Mouse (Mus musculus) midbrain, embryonic 14.5 days (tissue): ENCODE results near the gene Coa4. TPM values are rescaled to one million over a fixed set of nuclear protein-coding genes. Genes with fewer than 3 reads are reported as not detected.

Experiments used
- ATAC-seq: fragments of 200-750 bp; cut with Nextera tagmentation; 2 replicates; pipeline ENCODE4 v1.8.0; 2017; ENCODE audit warnings: moderate number of reproducible peaks, moderate library complexity; ENCODE audit not compliant: low FRiP score, low TSS enrichment
- DNase-seq: peaks from one replicate; pipeline ENCODE4 v3.0.0-alpha.2; 2015
- H3K27ac ChIP-seq: fragments of 300-500 bp; sonication (generic); replicated peaks from 2 replicates; pipeline ENCODE4 v1.5.1; 2014; ENCODE audit warnings: mild to moderate bottlenecking, low read depth, low read length, moderate library complexity
- H3K27me3 ChIP-seq: fragments of 300-500 bp; sonication (generic); 2 replicates; pipeline ENCODE4 v1.6.1; 2014; ENCODE audit warnings: low read length, control low read depth, mixed read lengths; ENCODE audit not compliant: control insufficient read depth, insufficient read depth
- H3K36me3 ChIP-seq: fragments of 300-500 bp; sonication (generic); 2 replicates; pipeline ENCODE4 v1.6.1; 2014; ENCODE audit warnings: low read length, control low read depth; ENCODE audit not compliant: control insufficient read depth, insufficient read depth
- H3K4me1 ChIP-seq: fragments of 300-500 bp; sonication (generic); 2 replicates; pipeline ENCODE4 v1.6.1; 2014; ENCODE audit warnings: mild to moderate bottlenecking, antibody characterized with exemption, low read length, control low read depth; ENCODE audit not compliant: control insufficient read depth, insufficient read depth
- H3K4me2 ChIP-seq: fragments of 300-500 bp; sonication (generic); 2 replicates; pipeline ENCODE4 v1.6.1; 2014; ENCODE audit warnings: mild to moderate bottlenecking, low read length, moderate library complexity
- H3K4me3 ChIP-seq: fragments of 300-500 bp; sonication (generic); replicated peaks from 2 replicates; pipeline ENCODE4 v1.5.1; 2014; ENCODE audit warnings: low read depth, low read length
- H3K9ac ChIP-seq: fragments of 300-500 bp; sonication (generic); replicated peaks from 2 replicates; pipeline ENCODE4 v1.6.1; 2014; ENCODE audit warnings: mild to moderate bottlenecking, low read length, moderate library complexity
- H3K9me3 ChIP-seq: fragments of 300-500 bp; sonication (generic); 2 replicates; pipeline ENCODE4 v1.6.1; 2016; ENCODE audit warnings: low read length, control low read depth, mixed read lengths; ENCODE audit not compliant: control insufficient read depth
- WGBS: fragments of 180-500 bp; shearing (Covaris S2); extraction: QIAGEN DNeasy Blood & Tissue Kit; methylation state at CpG from one replicate; pipeline ENCODE4 v1.1.7; 2014; 5-methylcytosine and 5-hydroxymethylcytosine counted together
- polyA plus RNA-seq: library from polyadenylated mRNA; unstranded; fragments of >200 nt; fragmentation: Nextera tagmentation; extraction: Ambion mirVana; gene quantifications from 2 replicates; pipeline ENCODE4 v1.2.1, GENCODE M21; 2014

Gene Coa4
- polyA plus RNA-seq, 1 experiment from 2014 or later, result 16.6 TPM

- Histone ChIP-seq H3K27ac (peak overlapping the region; percentile 72), H3K9me3 (no peaks in the 10 kb centered on the region), H3K4me1 (peaks cover 17% of the 10 kb centered on the region), H3K4me3 (no peak overlapping the region), H3K36me3 (no peaks in the 10 kb centered on the region), H3K27me3 (no peaks in the 10 kb centered on the region; the same call in 1 of the 2 replicates), H3K4me2 (peak overlapping the region; percentile 23), H3K9ac (no peak overlapping the region; the same call in 1 of the 2 replicates)
- DNase-seq, result peak; percentile 80
- 29% methylated on average over 11 of the region's 11 CpGs for WGBS
- ATAC-seq, result peak; percentile 68; the same call in 1 of the 2 replicates
These were observed 41.2 kb upstream of the Coa4 start for GRCm38 (mm10) chr7:100495581-100496251.

- H3K4me1 ChIP-seq, result peaks cover 17% of the 10 kb centered on the region
- WGBS, result 86% methylated on average over 6 of the region's 6 CpGs
- no peaks in the 10 kb centered on the region for H3K36me3 ChIP-seq
- peak overlapping the region; percentile 23; the same call in 1 of the 2 replicates for H3K4me2 ChIP-seq
- H3K9ac ChIP-seq, result no peak overlapping the region
- H3K9me3 ChIP-seq, result no peaks in the 10 kb centered on the region
- DNase-seq (no peak), ATAC-seq (no peak)
- H3K4me3 ChIP-seq, result no peak overlapping the region
- peak overlapping the region; percentile 72 for H3K27ac ChIP-seq
- H3K27me3 ChIP-seq, result no peaks in the 10 kb centered on the region; the same call in 1 of the 2 replicates
These were observed 40.5 kb upstream of the Coa4 start for GRCm38 (mm10) chr7:100496371-100496770.

DNA sequence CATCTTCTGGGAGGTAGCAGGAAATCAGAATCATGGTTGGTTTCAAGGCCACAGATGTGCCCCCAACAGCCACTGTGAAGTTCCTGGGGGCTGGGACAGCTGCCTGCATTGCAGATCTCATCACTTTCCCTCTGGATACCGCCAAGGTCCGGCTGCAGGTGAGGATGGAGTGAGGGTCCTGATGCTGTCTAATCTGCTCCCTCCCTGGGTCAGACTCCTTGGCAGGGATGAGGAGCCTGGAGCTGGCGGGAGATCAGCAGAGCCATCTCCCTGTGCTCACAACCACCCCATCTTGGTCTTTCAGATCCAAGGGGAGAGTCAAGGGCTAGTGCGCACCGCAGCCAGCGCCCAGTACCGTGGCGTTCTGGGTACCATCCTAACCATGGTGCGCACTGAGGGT lies 40.1 kb upstream of the Coa4 start:
- H3K4me1 ChIP-seq, result peaks cover 17% of the 10 kb centered on the region
- 98% methylated on average over 9 of the region's 9 CpGs for WGBS
- H3K36me3 ChIP-seq, result no peaks in the 10 kb centered on the region
- H3K9ac ChIP-seq, result no peak overlapping the region
- no peak overlapping the region for H3K4me3 ChIP-seq
- no peak for DNase-seq
- no peak overlapping the region for H3K4me2 ChIP-seq
- ATAC-seq, result no peak
- H3K27me3 ChIP-seq, result no peaks in the 10 kb centered on the region; the same call in 1 of the 2 replicates
- H3K27ac ChIP-seq, result no peak overlapping the region
- H3K9me3 ChIP-seq, result no peaks in the 10 kb centered on the region

DNA sequence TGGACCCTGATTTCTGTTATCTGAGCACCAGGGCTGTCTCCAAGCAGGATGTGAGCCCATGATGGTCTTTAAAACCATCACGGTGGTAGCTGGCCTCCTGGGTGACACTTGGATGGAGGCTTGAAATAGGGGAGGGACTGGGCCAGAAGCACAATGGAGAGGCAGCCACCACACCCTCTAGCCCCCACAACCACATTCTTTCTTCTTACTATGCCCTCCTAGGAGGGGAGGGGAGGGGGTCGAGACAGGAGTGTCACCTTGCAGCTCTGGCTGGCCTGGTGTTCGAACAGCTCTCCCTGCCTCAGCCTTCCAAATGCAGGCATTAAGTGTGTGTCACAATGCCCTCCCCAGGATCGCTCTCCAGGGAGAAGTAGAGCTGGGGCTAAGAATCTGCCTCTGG lies 39.5 kb upstream of the Coa4 start:
- ATAC-seq (no peak), DNase-seq (no peak)
- no peak overlapping the region for H3K9ac ChIP-seq
- WGBS, result 80% methylated on average over 4 of the region's 4 CpGs
- no peak overlapping the region for H3K4me3 ChIP-seq
- H3K27me3 ChIP-seq, result no peaks in the 10 kb centered on the region; the same call in 1 of the 2 replicates
- H3K4me2 ChIP-seq, result no peak overlapping the region
- H3K9me3 ChIP-seq, result no peaks in the 10 kb centered on the region
- no peak overlapping the region for H3K27ac ChIP-seq
- H3K36me3 ChIP-seq, result no peaks in the 10 kb centered on the region
- peaks cover 17% of the 10 kb centered on the region for H3K4me1 ChIP-seq

DNA sequence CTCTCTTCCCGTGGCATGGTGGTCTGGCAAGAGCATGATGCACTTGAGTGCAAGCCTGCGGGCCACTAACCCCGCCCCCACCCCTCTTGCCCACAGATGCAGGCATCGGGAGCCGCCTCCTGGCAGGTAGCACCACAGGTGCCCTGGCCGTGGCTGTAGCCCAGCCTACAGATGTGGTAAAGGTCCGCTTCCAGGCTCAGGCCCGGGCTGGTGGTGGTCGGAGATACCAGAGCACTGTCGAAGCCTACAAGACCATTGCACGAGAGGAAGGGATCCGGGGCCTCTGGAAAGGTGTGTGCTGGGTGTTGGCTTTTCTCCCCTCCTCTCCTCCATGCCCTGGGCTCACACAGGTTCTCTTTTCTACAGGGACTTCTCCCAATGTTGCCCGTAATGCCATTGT lies 38.9 kb upstream of the Coa4 start:
- Histone ChIP-seq H3K9ac (no peak overlapping the region), H3K4me3 (no peak overlapping the region), H3K4me2 (no peak overlapping the region), H3K9me3 (no peaks in the 10 kb centered on the region), H3K27ac (no peak overlapping the region), H3K27me3 (no peaks in the 10 kb centered on the region), H3K36me3 (no peaks in the 10 kb centered on the region), H3K4me1 (peaks cover 14% of the 10 kb centered on the region)
- WGBS, result 95% methylated on average over 13 of the region's 13 CpGs
- ATAC-seq, result no peak
- DNase-seq, result no peak

GRCm38 (mm10) chr7:100499465-100499864 lies 37.4 kb upstream of the Coa4 start:
- no peak overlapping the region for H3K4me3 ChIP-seq
- H3K27me3 ChIP-seq, result no peaks in the 10 kb centered on the region
- DNase-seq (no peak), ATAC-seq (no peak)
- H3K27ac ChIP-seq, result no peak overlapping the region
- H3K9ac ChIP-seq, result no peak overlapping the region
- H3K9me3 ChIP-seq, result no peaks in the 10 kb centered on the region
- H3K4me1 ChIP-seq, result peaks cover 12% of the 10 kb centered on the region
- no peak overlapping the region for H3K4me2 ChIP-seq
- H3K36me3 ChIP-seq, result no peaks in the 10 kb centered on the region

DNA sequence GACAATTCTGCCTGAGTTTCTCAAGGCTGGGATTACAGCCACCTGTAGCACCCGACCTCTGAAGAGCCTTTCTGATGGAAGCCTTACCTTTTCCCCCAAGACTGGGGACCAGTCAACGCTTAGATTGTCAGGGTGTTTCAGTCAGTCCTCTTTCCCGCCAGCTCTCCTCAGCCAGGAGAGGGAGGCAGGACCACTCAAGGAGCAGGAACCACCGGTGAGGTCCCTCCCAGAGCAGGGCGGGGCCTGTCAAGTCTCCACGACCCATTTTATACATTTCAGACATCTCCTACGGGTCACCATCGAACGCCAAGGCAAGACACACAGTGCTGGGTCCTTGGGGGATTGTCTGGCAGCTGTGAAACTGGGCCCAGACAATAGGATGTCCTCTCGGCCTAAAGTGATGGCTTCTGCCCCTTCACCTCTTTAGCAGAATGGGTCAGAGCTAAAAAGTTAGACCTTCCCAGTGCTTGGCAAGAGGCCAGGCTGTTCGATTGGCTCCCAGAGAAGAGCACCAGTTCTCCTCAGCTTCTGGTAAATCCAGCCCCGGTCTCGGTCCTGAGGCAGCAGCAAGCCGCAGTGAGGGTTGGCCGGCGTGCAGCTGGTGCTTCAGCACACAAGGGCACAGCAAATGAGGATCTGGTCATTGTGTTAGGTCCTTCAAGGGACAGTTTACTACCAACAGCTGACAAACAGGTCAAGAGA lies 36.4 kb upstream of the Coa4 start:
- DNase-seq (no peak), ATAC-seq (no peak)
- Histone ChIP-seq H3K27me3 (no peaks in the 10 kb centered on the region), H3K27ac (no peak overlapping the region), H3K4me3 (no peak overlapping the region), H3K36me3 (no peaks in the 10 kb centered on the region), H3K4me1 (peaks cover 7% of the 10 kb centered on the region), H3K9me3 (no peaks in the 10 kb centered on the region), H3K4me2 (no peak overlapping the region), H3K9ac (no peak overlapping the region)
- WGBS, result 73% methylated on average over 16 of the region's 16 CpGs

- no peak overlapping the region for H3K9ac ChIP-seq
- 78% methylated on average over 6 of the region's 6 CpGs for WGBS
- H3K27ac ChIP-seq, result no peak overlapping the region
- DNase-seq (no peak), ATAC-seq (no peak)
- no peaks in the 10 kb centered on the region for H3K27me3 ChIP-seq
- no peaks in the 10 kb centered on the region for H3K9me3 ChIP-seq
- H3K4me1 ChIP-seq, result no peaks in the 10 kb centered on the region
- H3K4me2 ChIP-seq, result no peak overlapping the region
- no peak overlapping the region for H3K4me3 ChIP-seq
- H3K36me3 ChIP-seq, result no peaks in the 10 kb centered on the region
These were observed 35.6 kb upstream of the Coa4 start for GRCm38 (mm10) chr7:100501027-100501843.
